Mouse (Mus musculus) myocyte (in vitro differentiated cells): ENCODE measurements around the gene Rnf43.

Experiments
- POLR2A ChIP-seq: IDR thresholded peaks from one replicate; pipeline ENCODE4 v1.6.1; 2011; ENCODE audit warnings: low read depth, mild to moderate bottlenecking, control low read depth, moderate library complexity; ENCODE audit not compliant: insufficient read length
- TCF3 ChIP-seq: IDR thresholded peaks from one replicate; pipeline ENCODE4 v1.6.1; 2011; ENCODE audit warnings: low read depth, control low read depth; ENCODE audit not compliant: insufficient read length

DNA sequence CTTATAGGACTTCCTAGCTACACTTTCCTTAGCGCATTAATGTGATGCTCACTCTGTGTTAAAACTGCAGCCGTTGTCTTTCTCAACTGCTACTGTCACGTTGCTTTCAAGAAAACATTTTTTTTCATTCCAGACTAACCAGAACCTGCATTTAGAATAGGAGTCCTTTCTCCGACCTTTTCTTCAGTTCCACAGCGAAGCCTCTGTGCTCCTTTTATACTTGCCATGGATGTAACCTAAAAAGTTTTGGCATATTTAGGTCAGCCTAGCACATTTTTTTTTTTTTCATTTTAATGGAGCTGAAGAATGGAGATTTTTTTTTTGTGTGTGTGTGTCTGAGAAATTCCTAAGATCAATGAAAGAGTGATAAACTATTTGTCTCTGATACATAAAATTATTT lies 47.0 kb upstream of the Rnf43 start:
- TF ChIP-seq POLR2A (no peak), TCF3 (no peak)
